Mouse (Mus musculus) CD4-positive, CD25-positive, alpha-beta regulatory T cell (primary cell): Measurements from ENCODE around the gene Usf3. TPM values are rescaled to one million over a fixed set of nuclear protein-coding genes. Genes with fewer than 3 reads are reported as not detected.

Experiments
- polyA plus RNA-seq: library from polyadenylated mRNA; unstranded; fragments of 100-300 nt; shearing (Covaris generic); gene quantifications from one replicate; pipeline ENCODE4 v1.2.1, GENCODE M21; 2017

Usf3 gene
- polyA plus RNA-seq = 7.1 TPM

GRCm38 (mm10) chr16:44173155-44173941 lies at the start of gene Usf3:
TSS of gene Usf3 (plus strand) at chr16:44173246.

GRCm38 (mm10) chr16:44139536-44140185 lies 33.4 kb upstream of the Usf3 start, which contains the start of the genes Atp6v1a and Naa50:
TSS of gene Atp6v1a (minus strand) at chr16:44139705.
TSS of gene Naa50 (plus strand) at chr16:44139830.

Other genes with a start within 250 kb of the Usf3 start
- 23.3 TPM for gene Qtrt2, start 246.4 kb upstream of the Usf3 start, polyA plus RNA-seq
- gene Zdhhc23, start 193.5 kb upstream of the Usf3 start, polyA plus RNA-seq = 7.5 TPM
- 3.6 TPM for gene Gramd1c, start 109.9 kb upstream of the Usf3 start, polyA plus RNA-seq
- 21.3 TPM for gene Atp6v1a, start 33.5 kb upstream of the Usf3 start, polyA plus RNA-seq
- gene Naa50, start 33.4 kb upstream of the Usf3 start, polyA plus RNA-seq = 64.8 TPM
- gene Sidt1, start 159.9 kb downstream of the Usf3 start, polyA plus RNA-seq = 82.8 TPM
- gene Spice1, start 173.9 kb downstream of the Usf3 start, polyA plus RNA-seq = 49.5 TPM
- gene Cfap44, start 221.6 kb downstream of the Usf3 start, polyA plus RNA-seq = not detected